Mouse (Mus musculus): ENCODE data around the gene Ctnnb1.

Gene Ctnnb1

DNA sequence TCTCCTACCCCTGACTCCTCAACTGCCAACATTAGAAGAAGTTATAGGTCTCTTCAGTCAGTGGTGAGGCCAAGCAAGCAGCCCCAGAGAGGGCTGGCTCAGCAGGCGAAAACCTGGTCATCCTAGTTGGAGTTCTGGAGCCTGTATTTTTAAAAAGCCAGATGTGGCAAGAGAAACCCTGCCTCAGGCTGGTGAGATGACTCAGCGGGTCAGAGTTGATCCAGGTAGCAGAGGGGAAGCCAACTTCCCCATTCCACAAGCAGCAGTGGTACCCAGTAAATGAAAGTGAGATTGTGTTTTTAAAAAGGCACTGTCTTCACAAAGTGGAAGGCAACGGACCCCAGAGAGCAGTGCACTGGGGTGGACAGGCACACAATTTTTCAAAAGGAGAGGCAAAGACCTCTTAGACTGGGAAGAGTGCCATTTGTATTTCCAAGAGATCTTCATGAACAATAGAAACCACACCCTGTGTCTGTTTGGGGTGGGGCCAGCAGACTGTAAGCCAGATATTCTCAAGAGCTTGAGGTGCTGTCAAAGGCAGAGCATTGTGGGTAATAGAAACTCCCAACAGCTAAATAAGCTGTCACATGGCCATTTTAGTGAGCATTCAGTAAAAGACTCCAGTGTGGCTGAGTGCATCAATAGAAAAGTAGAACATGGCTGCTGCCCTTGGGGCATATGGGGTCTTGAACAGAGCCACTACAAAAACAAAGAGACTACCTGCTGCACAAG lies 33.1 kb downstream of the Ctnnb1 start:
- DNase-seq (ENCODE audit: low read depth), result no peak

DNA sequence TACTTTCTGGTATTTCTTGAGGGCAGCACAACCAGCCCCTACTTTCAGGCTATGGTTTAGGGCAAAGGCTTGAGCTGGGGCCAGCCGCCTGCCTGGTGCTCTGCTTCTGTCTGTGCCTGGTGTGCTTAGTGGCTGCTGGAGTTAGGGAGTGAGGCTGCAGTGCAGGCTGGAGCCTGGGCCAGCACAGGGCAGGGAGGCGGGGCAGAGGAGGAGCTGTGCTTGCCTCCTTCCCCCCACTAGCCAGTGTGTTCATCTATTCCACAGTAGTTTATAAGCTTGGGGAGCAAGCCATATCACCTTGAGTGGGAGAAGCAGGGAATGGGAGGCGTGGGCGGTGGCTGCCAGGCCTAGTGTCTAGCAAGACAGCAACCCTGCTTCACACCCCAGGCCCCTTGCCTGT lies 34.1 kb downstream of the Ctnnb1 start:
- DNase-seq (ENCODE audit: low read depth), result no peak

DNA sequence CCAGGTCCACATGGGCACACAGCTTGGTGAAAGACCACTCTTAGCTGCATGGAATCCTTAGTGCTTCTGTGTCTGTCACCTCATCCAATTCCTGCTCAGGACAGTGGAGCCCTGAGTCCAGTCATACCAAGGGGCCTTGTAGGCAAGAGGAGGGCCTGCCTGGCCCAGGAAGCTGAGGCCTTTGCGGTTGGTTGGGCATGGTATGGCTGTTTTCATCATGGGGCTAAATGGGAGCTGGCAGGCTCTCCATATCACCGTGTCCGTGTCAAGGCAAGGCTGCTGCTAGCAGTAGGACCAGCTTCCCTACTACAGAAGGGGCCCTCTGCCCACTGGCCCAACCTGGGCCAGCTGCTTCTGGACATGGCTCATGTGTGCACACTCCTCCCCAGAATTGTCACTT lies 34.7 kb downstream of the Ctnnb1 start:
- no peak for DNase-seq (ENCODE audit: low read depth)

DNA sequence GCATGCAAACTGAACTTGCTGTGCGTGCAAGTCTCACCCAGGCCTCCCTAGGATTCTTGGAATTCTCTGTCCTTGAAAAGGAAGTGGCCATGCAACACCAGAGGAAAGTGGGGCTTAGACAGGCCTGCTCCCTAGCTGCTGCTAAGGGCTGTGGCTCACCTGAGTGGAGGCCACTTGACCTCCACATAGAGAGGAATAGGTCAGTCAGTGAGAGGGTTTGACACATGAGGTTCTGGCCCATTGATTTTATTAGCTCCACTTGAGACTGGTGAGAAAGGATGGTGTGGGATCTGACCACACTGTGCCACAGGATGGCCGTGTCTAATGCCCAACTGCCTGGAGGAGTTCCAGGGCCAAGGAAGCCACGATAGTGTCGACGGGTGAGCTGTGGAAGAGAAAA lies 35.2 kb downstream of the Ctnnb1 start:
- no peak for DNase-seq (ENCODE audit: low read depth)

DNA sequence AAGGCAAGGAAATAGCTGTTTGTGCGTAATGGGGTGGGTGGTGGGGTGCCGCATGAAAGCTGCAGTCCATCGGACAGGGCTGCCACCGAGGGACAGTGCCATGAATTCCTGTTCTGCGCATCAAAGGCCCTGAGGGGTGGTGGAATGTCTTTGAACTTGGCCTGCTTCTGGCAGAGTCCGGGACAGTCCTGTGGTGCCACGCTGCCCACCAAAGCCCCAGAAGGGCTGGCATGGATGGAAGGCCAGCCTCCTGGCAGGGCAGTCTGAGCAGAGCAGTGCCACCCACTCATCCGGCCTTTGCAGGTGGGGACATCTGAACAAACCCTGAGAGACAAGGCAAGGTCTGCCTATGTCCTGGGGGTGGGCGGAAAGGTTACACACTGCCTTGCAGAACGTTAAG lies 36.0 kb downstream of the Ctnnb1 start:
- no peak for DNase-seq (ENCODE audit: low read depth)

DNA sequence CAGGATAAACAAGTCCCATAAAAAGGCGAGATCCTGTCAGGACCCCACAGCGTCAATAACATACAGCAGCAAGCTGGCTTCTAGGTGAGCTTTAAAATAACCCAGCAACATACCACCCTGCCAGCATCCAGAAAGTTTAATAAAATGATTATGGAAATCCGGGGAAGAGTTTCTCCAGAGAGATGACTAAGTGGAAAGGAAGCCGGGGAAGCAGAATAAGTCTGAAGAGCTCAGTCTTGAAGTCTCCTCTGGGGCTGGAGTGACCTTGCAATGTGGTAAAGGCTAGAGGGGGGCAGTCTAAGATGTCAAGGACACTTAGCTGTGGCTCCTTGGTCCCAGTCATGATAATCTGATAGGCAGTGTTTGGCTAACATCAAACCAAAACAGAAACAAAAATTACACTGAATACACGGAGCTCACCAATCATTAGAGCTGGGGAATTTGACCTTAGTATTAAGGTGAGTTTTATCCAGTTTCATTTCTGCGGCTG lies 44.1 kb downstream of the Ctnnb1 start:
- DNase-seq (ENCODE audit: low read depth), result no peak

DNA sequence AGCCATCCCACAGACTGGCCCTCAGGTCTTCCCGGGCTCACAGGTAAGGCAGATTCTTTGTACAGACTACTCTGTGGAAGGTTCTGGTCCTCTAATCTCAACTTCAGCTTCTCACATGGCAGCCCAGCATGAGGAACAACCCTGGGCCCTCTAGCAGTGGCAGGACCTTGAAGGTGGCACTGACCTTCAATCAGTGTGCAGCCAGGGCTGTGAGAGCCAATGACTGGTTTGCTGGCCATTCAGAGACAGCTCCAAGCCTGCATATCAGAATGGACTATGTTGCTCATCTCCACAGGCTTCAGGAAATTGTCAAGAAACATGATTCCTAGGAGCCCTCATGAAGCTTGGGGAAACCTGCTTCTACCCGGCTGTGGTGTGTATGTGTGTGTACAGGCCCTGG lies 45.2 kb downstream of the Ctnnb1 start:
- DNase-seq (ENCODE audit: low read depth), result no peak

DNA sequence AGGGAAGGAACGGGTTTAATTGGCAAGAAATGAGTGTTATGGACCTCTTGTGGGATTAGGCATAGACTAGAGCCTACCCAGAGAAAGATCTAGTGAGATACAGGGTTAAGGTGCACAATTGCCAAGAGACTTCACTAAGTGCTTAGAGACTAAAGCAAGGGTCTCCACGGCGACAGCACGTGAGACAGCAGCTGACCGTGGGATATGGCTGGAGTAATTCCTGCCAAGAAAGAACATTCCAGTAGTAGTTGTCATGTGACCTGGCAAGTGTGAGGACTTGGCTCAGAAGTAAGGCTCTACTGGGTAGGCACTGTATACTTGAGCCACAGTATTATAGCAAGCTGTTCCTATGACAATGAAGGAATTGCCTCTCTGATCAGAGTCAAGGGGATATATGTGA lies 47.1 kb downstream of the Ctnnb1 start:
- no peak for DNase-seq (ENCODE audit: low read depth)

DNA sequence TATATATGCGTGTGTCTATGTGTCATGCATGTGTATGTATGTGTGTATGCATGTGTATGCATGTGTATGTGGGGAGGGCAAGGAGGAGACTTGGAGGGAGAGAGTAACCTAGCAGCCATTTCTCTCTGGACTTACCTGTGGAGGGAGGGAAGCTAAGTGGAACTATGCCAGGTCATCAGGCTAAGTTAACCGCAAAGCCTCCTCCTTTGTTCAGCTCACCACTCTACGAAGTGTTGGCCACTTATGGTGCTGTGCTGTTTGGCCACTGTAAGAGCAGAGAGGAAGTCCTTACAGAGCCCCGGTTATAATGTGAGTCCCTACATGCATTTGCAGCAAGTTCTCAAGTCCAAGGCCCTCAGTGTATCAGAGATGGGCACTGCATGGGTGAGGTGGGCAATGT lies 47.8 kb downstream of the Ctnnb1 start:
- no peak for DNase-seq (ENCODE audit: low read depth)

DNA sequence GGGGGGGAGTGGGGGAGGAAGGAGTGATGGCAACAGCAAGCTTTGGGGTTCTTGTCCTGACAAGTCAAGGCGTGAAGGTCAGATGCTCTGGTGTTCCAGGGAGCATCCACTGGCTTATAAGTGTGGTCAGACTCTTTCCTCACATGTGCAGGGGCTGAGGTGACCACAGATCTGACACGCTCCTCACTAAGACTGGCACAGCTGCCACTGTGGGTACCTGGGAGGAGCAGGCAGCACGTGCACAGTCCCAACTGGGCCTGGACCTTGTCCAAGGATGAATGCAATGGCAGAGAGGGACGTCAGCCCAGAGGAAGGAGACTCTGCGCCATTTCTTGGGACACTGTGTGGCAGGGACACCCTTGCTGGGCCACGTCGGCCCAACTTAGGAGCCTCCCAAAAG lies 52.8 kb downstream of the Ctnnb1 start:
- no peak for DNase-seq (ENCODE audit: low read depth)

DNA sequence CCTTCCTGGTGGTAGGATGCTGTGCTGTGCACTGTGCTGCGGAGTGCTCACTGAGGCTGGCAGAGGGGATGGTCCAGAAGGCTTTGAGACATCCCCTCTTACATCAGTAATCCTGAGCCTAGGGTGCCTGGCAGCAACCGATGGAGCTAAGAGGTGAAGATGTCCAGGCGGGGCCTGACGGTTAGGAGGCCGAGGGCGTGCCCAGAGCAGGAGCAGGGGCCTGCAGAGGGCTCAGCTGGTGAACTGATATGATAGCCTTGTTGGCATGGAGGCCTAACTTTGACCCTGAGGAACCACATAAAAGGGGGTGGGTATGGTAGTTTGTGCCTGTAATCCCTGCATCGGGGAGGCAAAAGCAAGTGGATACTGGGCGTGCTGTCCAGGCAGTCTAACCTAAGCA lies 54.8 kb downstream of the Ctnnb1 start:
- DNase-seq (ENCODE audit: low read depth), result no peak

DNA sequence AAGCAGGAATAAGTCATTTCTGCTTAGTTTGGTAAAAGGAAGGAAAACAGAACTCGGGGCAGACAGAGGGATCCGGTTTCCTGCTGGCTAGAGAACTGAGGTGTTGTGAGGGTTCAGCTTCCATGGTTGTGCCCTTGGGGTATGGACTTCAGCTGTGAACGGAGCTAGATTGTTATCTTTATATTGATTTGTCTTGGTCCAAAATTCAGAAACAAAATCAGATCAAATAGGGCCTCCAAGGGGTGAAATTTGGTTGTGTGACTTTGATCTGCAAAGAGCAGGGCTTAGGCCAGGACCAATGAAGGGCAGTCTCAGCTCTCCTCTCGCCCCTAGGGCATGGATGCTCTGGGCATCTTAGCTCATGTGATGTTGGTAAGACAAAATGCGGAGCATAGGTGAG lies 55.5 kb downstream of the Ctnnb1 start:
- no peak for DNase-seq (ENCODE audit: low read depth)

DNA sequence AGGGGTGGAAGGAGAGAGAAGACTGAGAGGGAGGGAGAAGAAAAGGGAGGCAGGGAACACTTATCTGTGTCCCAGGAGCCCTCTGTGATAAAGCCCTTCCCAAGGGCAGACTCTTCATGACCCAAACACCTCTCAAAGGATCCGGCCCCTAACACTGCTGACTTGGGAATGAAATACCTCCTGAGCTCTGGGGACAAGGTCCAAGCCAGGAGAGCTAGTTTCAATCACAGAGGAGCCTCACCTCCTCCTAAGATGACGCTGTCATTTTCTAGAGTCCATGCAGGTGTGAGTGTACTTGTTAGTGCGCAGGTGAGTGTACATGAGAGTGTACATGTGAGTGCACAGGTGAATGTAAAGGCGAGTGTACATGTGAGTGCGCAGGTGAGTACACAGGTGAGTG lies 56.0 kb downstream of the Ctnnb1 start:
- DNase-seq (ENCODE audit: low read depth), result no peak

DNA sequence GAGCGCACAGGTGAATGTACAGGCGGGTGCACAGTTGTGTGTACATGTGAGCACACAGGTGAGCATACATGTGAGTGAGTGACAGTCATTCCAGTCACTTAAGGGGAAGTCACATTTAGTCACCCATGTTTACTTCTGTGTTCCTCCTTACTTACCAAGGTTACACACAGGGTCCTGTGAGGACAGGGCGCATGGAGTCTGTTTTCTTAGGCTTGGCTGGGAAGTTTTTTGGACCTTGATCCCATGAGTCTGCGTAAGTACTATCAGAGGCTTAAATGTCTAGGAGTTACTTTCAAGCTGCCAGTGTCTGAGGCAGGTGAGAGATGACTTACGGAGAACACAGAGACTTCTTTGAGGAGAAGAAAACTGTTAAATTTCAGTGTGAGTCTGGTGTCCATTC lies 56.5 kb downstream of the Ctnnb1 start:
- no peak for DNase-seq (ENCODE audit: low read depth)

DNA sequence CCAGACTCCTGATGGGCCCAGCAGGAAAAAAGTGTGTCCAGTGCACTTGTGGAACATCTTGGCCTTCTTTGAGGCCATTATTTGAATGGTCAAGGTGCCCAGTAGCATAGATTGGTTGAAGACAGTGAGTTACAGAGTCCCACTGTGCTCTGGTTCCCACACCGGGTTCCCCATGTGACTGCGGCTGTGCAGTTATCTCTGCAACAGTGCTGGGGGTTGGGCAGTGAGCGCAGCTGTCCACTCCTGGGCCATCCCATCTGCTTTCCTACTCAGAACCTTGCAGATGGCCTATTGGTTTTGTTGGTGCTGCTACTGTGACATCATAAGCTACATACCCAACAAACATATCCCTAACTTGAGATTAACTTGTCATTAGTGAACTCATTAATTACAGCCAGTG lies 57.2 kb downstream of the Ctnnb1 start:
- DNase-seq (ENCODE audit: low read depth), result no peak

DNA sequence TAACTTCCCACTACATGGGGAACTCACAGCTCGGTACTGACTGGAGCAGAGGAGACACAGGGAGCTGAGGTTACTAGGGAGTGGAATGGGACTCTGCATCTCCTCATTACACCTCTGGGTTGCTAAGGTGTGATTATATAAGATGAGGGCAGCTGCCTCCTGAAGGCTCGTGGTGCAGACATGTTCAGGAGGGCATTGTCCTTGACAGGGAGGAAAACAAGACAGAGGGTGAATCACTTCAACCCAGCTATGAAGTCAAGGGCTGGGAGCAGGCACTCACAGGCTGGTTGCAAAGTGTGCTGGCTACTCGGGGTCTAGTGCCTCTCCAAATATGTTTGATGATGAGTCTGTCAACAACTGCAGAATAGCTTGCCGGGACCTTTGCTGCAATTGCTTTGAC lies 58.0 kb downstream of the Ctnnb1 start:
- no peak for DNase-seq (ENCODE audit: low read depth)

DNA sequence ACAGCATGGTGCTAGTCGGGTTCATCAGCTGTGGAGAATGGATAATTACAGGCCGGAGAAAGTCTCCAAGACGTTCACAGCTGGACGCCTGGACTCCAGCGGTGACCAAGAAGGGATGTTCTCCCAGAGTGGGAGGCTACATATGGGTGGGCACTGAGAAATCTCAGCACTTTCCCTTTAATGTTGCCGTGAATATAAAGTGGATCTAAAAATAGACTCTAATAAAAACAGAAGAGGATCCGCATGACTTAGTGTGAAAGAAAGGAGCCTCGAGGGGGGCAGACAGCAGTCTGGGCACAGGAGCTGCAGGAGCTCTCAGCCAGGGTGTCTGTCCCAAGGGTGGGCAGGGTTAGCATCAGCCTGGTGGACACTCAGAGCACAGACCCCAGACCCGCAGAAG lies 59.1 kb downstream of the Ctnnb1 start:
- DNase-seq (ENCODE audit: low read depth), result no peak

DNA sequence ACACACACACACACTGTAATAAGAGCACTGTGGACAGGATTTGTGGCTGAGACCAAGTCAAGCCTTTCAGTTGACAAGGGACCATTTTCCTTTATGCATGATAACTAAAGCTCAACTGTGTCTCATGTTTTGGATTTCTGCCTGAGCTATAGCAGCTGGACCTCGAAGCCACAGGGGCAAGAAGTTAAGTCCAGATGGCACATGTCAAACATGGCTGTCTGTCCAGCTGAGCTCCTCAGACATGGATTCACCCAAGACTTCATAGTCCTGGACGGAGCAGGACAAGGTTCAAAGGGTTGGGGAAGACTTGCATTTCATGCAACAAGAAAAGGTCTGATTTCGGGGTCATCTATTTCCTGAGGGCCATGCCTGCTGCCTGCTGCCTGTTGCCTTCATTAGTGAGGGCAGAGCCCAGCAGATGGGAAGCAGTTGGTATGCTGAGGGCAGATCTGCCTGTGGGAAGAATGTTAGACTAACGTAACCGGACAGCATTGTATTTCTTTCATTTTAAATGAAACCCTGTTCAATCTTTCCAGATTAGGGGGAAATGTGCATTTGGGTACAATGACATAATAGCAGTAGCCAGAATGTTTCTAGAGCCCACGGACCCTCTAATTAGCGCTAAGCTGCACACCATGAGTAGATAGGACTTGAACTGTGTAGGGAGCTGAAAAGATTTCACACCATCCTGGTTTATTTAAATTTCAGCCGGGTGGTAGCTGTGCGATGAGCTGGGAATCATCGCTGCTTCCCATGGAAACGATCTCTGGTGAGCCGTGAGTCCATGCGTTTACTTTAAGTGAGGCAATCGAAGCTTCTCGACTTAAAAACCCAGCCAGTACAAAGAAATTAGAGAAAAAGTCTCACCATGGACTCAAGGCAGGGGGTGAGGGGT lies 61.0 kb downstream of the Ctnnb1 start:
- no peak for DNase-seq (ENCODE audit: low read depth)

DNA sequence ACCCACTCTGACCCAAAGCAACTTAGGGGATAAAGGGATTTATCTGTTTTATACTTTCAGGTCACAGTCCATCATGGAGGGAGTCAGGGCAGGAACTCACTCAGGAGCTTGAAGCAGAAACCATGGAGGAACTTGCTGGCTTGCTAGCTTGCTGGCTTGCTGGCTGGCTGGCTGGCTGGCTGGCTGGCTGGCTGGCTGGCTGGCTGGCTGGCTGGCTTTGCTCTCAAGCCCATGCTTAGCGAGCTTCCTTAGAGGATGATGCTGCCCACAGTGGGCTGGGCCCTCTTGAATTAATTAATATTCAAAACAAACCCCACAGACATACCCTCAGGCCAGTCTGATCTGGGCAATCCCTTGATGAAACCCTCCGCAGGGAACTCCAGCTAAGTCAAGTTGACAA lies 62.8 kb downstream of the Ctnnb1 start:
- DNase-seq (ENCODE audit: low read depth), result no peak

DNA sequence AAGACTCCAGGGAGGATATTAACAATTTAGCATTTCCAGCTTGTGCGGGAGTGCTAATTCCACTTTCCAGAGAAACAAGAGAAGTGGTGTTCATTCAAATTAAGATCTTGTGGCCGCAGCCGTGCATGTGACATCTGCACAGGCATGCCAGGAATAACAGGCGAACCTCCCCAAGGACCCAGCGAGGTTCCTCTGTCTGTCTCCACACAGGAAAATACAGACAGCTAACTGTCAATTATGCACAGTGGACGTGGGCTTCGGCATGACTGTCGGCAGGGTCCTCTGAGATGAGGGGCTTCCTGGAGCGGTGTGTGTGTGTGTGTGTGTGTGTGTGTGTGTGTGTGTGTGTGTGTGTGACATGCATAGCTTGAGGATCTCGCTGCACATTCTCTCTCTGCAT lies 64.0 kb downstream of the Ctnnb1 start:
- no peak for DNase-seq (ENCODE audit: low read depth)

DNA sequence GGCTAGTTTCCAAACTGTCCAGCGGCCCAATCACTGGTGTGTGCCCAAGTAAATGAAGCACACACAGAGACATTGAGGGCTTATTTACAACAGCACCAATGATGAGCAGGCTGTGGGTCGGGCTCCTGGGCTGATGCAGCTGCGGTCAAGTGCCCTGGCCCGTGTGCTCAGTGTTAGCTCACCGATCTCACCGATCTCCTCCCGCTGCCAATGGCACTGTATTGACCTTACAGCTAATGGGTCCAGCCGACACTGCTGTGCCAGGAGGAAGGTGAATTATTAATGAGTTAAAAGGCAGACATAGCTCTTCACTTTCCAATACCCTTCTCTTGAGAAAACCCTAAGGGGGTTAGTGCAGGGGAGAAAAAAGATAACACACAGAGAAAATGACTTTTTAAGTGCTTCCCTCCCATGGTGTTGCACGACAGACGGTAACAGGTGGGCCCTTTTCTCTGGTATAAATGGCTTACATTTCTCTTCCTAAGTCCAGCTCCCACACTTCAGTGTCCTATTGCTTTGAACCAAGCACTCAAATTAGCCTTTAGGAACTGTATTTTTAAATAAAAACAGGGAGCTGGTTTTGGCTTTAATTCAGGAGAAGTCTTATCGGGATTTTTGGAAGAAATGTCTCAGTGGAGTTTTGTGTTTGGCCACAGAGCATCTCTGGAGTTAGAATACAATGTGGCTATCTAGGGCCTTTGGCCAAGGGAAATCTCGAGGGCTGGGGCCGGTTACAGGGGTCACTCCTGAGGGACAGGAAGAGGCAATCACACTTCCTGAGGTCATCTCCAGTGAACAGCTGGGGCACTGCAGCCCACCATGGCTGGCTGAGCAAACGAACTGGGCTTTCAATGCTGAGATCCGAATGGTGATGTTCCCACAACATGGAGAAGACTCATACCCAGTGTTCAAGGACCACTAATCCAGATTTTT lies 65.5 kb downstream of the Ctnnb1 start:
- no peak for DNase-seq (ENCODE audit: low read depth)

DNA sequence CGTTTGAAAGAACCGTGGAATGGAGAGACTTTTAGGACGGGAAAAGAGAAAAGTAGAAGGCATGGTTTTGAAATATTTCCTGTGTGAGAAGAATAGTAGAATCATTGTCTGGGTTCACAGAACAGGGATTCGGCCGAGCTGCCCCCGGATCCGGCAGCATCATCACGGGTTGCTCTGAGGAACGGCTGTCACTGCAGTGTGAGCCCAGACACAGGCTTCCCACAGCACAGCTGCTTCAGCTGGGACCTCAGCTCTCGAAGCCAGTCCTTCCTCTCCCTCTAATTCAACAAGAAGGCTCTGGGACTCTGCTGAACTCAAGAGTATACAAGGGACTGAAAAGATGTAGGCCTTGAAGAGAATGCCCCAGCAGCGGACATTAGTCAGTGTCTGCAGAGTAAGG lies 69.7 kb downstream of the Ctnnb1 start:
- DNase-seq (ENCODE audit: low read depth), result no peak

Data from induced T-regulatory cell, adult 2 months (primary cell).